Mouse (Mus musculus): ENCODE data around the gene Kctd15. TPM values are rescaled to one million over a fixed set of nuclear protein-coding genes. Genes with fewer than 3 reads are reported as not detected.
A peak's percentile ranks its signal among the peaks of the same experiment; 100 is the strongest.

Gene Kctd15
- polyA plus RNA-seq, 1 experiment from 2014 or later, result 3.2 TPM

- Histone ChIP-seq H3K9ac (ENCODE audit: low read length) (no peak overlapping the region), H3K4me2 (ENCODE audit: low read depth, low read length) (no peak overlapping the region), H3K9me3 (replicated peaks; ENCODE audit: control insufficient read depth, low read length) (no peaks in the 10 kb centered on the region), H3K27me3 (ENCODE audit: control insufficient read depth, insufficient read depth, low read length) (no peaks in the 10 kb centered on the region), H3K36me3 (ENCODE audit: control insufficient read depth, insufficient read depth) (no peaks in the 10 kb centered on the region), H3K4me1 (ENCODE audit: control insufficient read depth, insufficient read depth, low read length) (0 out of 2 replicates have a peak, but pooled peaks cover 5% of the 10 kb centered on the region), H3K4me3 (ENCODE audit: low read length) (no peak overlapping the region), H3K27ac (ENCODE audit: low read length) (no peak overlapping the region)
- ATAC-seq (replicated peaks; ENCODE audit: extremely low read depth, insufficient read depth, low FRiP score), result no peak
- WGBS, result 79% methylated on average over 4 of the region's 4 CpGs
Observed at GRCm38 (mm10) chr7:34693072-34693471, 36.5 kb upstream of the Kctd15 start.

GRCm38 (mm10) chr7:34690111-34690510 lies 33.6 kb upstream of the Kctd15 start:
- ATAC-seq (replicated peaks; ENCODE audit: extremely low read depth, insufficient read depth, low FRiP score), result no peak
- Histone ChIP-seq H3K27ac (ENCODE audit: low read length) (no peak overlapping the region), H3K4me1 (ENCODE audit: control insufficient read depth, insufficient read depth, low read length) (0 out of 2 replicates have a peak, but pooled peaks cover 5% of the 10 kb centered on the region), H3K27me3 (ENCODE audit: control insufficient read depth, insufficient read depth, low read length) (peaks cover 14% of the 10 kb centered on the region), H3K36me3 (ENCODE audit: control insufficient read depth, insufficient read depth) (no peaks in the 10 kb centered on the region), H3K4me3 (ENCODE audit: low read length) (no peak overlapping the region), H3K9me3 (replicated peaks; ENCODE audit: control insufficient read depth, low read length) (no peaks in the 10 kb centered on the region), H3K4me2 (ENCODE audit: low read depth, low read length) (no peak overlapping the region), H3K9ac (ENCODE audit: low read length) (no peak overlapping the region)
- WGBS, result 49% methylated on average over 13 of the region's 13 CpGs

DNA sequence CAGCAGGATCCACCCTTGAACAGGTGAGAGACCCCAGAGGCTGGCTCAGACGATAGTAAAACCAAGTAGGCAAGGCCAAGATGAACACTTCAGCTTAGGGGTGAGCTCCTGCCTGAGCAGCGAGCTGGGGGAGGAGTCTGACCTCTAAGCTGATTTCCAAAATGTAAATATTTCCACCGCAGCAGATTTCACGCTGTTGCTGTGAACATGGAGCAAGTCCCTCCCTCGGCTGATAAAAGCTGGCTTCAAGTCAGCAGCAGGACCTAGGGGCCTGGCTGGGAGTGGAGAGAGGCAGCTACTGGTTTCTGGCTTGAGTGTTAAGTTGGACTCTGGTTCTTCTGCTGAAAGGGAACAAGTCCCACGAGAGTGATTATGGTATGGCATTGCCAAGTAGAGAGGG lies 32.5 kb upstream of the Kctd15 start:
- H3K4me3 ChIP-seq (ENCODE audit: low read length), result no peak overlapping the region
- no peak overlapping the region for H3K4me2 ChIP-seq (ENCODE audit: low read depth, low read length)
- H3K9me3 ChIP-seq (replicated peaks; ENCODE audit: control insufficient read depth, low read length), result no peaks in the 10 kb centered on the region
- no peaks in the 10 kb centered on the region for H3K36me3 ChIP-seq (ENCODE audit: control insufficient read depth, insufficient read depth)
- 9% methylated on average over 6 of the region's 6 CpGs for WGBS
- H3K9ac ChIP-seq (ENCODE audit: low read length), result no peak overlapping the region
- no peak overlapping the region for H3K27ac ChIP-seq (ENCODE audit: low read length)
- 0 out of 2 replicates have a peak, but pooled peaks cover 5% of the 10 kb centered on the region for H3K4me1 ChIP-seq (ENCODE audit: control insufficient read depth, insufficient read depth, low read length)
- H3K27me3 ChIP-seq (ENCODE audit: control insufficient read depth, insufficient read depth, low read length), result peaks cover 14% of the 10 kb centered on the region
- ATAC-seq (replicated peaks; ENCODE audit: extremely low read depth, insufficient read depth, low FRiP score), result no peak; the same call in 1 of the 2 replicates

DNA sequence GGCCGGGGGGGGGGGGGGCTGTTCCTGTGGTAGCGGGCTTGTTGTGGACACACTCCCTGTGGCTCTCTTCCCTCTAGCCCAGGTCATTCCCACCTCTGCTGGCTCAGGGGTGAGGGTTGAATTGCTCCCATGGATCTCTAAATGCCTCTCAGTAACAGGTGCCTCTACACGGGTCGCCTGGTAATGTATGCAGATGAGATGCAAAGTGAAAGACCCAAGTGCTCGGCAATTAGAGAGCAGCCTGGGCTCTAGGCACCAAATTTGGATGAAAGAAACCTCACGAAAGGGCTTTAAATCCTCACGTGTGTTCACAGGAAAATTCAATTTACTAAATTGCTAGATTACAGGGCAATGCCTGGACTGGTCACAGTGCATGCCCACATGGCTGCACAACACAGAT lies 29.3 kb upstream of the Kctd15 start:
- Histone ChIP-seq H3K27ac (ENCODE audit: low read length) (no peak overlapping the region), H3K27me3 (ENCODE audit: control insufficient read depth, insufficient read depth, low read length) (peaks cover 16% of the 10 kb centered on the region), H3K4me1 (ENCODE audit: control insufficient read depth, insufficient read depth, low read length) (0 out of 2 replicates have a peak, but pooled peaks cover 5% of the 10 kb centered on the region), H3K4me2 (ENCODE audit: low read depth, low read length) (no peak overlapping the region), H3K4me3 (ENCODE audit: low read length) (no peak overlapping the region), H3K9me3 (replicated peaks; ENCODE audit: control insufficient read depth, low read length) (no peaks in the 10 kb centered on the region), H3K9ac (ENCODE audit: low read length) (no peak overlapping the region), H3K36me3 (ENCODE audit: control insufficient read depth, insufficient read depth) (no peaks in the 10 kb centered on the region)
- no peak for ATAC-seq (replicated peaks; ENCODE audit: extremely low read depth, insufficient read depth, low FRiP score)
- 47% methylated on average over 7 of the region's 7 CpGs for WGBS

DNA sequence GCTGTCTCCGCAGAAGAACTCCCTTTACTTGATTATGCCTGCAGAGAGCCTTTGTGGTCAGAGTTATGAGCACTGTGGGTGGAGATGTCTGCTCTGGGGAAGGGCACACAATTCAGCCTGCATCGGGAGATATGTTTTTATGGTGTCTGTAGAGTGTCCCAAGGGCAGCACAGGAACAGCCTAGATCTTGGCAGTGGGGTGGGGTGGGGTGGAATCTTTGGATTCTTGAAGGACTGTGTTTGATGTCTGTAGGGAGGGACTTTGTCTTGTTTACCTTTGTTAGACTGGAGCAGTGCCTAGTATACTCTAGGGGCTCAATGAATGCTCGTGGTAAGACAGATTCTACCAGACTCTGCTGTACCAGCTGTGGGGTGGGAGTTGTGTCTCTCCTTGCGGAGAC lies 28.6 kb upstream of the Kctd15 start:
- no peak for ATAC-seq (replicated peaks; ENCODE audit: extremely low read depth, insufficient read depth, low FRiP score)
- H3K4me1 ChIP-seq (ENCODE audit: control insufficient read depth, insufficient read depth, low read length), result 0 out of 2 replicates have a peak, but pooled peaks cover 5% of the 10 kb centered on the region
- WGBS, result 59% methylated on average over 4 of the region's 4 CpGs
- peaks cover 20% of the 10 kb centered on the region for H3K27me3 ChIP-seq (ENCODE audit: control insufficient read depth, insufficient read depth, low read length)
- no peak overlapping the region for H3K9ac ChIP-seq (ENCODE audit: low read length)
- no peaks in the 10 kb centered on the region for H3K9me3 ChIP-seq (replicated peaks; ENCODE audit: control insufficient read depth, low read length)
- no peak overlapping the region for H3K4me2 ChIP-seq (ENCODE audit: low read depth, low read length)
- no peaks in the 10 kb centered on the region for H3K36me3 ChIP-seq (ENCODE audit: control insufficient read depth, insufficient read depth)
- no peak overlapping the region for H3K27ac ChIP-seq (ENCODE audit: low read length)
- no peak overlapping the region for H3K4me3 ChIP-seq (ENCODE audit: low read length)

DNA sequence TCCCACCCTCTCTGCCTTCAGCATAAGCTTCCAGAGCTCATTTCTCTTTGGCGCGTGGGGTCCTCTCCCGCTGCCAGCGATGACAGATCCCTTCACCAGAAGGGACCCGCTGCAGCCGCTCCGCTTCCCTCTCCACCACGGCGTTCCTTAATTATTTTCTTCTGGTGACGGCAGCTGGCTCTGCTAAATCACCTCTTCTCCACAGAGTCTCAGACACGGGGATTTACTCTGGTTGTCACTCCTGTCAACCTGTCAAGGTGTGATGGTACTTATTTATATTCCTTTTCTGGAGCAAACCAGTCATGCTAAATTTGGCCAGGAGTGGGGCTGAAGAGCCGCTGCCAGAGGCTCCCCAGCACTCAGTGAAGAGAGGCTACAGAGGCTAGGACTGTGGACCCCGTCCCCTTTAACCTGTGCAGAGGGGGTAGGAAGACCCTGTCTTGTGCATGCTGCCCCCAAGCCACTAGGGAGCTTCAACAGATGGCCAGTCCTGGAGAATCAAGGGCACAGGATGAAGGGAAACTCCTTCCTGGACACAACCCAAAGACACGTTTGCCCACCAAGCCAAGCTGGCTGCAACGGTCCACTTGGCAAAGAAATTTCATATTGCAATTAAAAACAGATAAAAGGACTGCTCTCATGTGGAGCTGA lies 24.4 kb upstream of the Kctd15 start:
- 25% methylated on average over 15 of the region's 15 CpGs for WGBS
- H3K36me3 ChIP-seq (ENCODE audit: control insufficient read depth, insufficient read depth), result no peaks in the 10 kb centered on the region
- peaks cover 1% of the 10 kb centered on the region; the same call in 1 of the 2 replicates for H3K4me1 ChIP-seq (ENCODE audit: control insufficient read depth, insufficient read depth, low read length)
- H3K9me3 ChIP-seq (replicated peaks; ENCODE audit: control insufficient read depth, low read length), result no peaks in the 10 kb centered on the region
- peaks cover 14% of the 10 kb centered on the region for H3K27me3 ChIP-seq (ENCODE audit: control insufficient read depth, insufficient read depth, low read length)
- H3K27ac ChIP-seq (ENCODE audit: low read length), result no peak overlapping the region
- no peak overlapping the region for H3K9ac ChIP-seq (ENCODE audit: low read length)
- ATAC-seq (replicated peaks; ENCODE audit: extremely low read depth, insufficient read depth, low FRiP score), result no peak
- H3K4me2 ChIP-seq (ENCODE audit: low read depth, low read length), result no peak overlapping the region
- no peak overlapping the region for H3K4me3 ChIP-seq (ENCODE audit: low read length)

- Histone ChIP-seq H3K4me3 (ENCODE audit: low read length) (no peak overlapping the region), H3K4me2 (ENCODE audit: low read depth, low read length) (no peak overlapping the region), H3K27me3 (ENCODE audit: control insufficient read depth, insufficient read depth, low read length) (peaks cover 19% of the 10 kb centered on the region), H3K9ac (ENCODE audit: low read length) (no peak overlapping the region), H3K4me1 (ENCODE audit: control insufficient read depth, insufficient read depth, low read length) (peaks cover 3% of the 10 kb centered on the region; the same call in 1 of the 2 replicates), H3K36me3 (ENCODE audit: control insufficient read depth, insufficient read depth) (no peaks in the 10 kb centered on the region), H3K27ac (ENCODE audit: low read length) (no peak overlapping the region), H3K9me3 (replicated peaks; ENCODE audit: control insufficient read depth, low read length) (no peaks in the 10 kb centered on the region)
- ATAC-seq (replicated peaks; ENCODE audit: extremely low read depth, insufficient read depth, low FRiP score), result no peak
- 56% methylated on average over 2 of the region's 2 CpGs for WGBS
Observed at GRCm38 (mm10) chr7:34679886-34680285, 23.4 kb upstream of the Kctd15 start.

- peaks cover 3% of the 10 kb centered on the region; the same call in 1 of the 2 replicates for H3K4me1 ChIP-seq (ENCODE audit: control insufficient read depth, insufficient read depth, low read length)
- H3K27ac ChIP-seq (ENCODE audit: low read length), result no peak overlapping the region
- H3K27me3 ChIP-seq (ENCODE audit: control insufficient read depth, insufficient read depth, low read length), result peaks cover 43% of the 10 kb centered on the region
- H3K9me3 ChIP-seq (replicated peaks; ENCODE audit: control insufficient read depth, low read length), result no peaks in the 10 kb centered on the region
- 9% methylated on average over 33 of the region's 33 CpGs for WGBS
- ATAC-seq (replicated peaks; ENCODE audit: extremely low read depth, insufficient read depth, low FRiP score), result peak; percentile 21; the same call in 1 of the 2 replicates
- H3K4me3 ChIP-seq (ENCODE audit: low read length), result peak overlapping the region; percentile 23
- peak overlapping the region; percentile 51 for H3K4me2 ChIP-seq (ENCODE audit: low read depth, low read length)
- no peaks in the 10 kb centered on the region for H3K36me3 ChIP-seq (ENCODE audit: control insufficient read depth, insufficient read depth)
- H3K9ac ChIP-seq (ENCODE audit: low read length), result no peak overlapping the region
Observed at GRCm38 (mm10) chr7:34675831-34676514, 19.4 kb upstream of the Kctd15 start.

- H3K9me3 ChIP-seq (replicated peaks; ENCODE audit: control insufficient read depth, low read length), result no peaks in the 10 kb centered on the region
- ATAC-seq (replicated peaks; ENCODE audit: extremely low read depth, insufficient read depth, low FRiP score), result no peak
- no peaks in the 10 kb centered on the region for H3K36me3 ChIP-seq (ENCODE audit: control insufficient read depth, insufficient read depth)
- H3K4me2 ChIP-seq (ENCODE audit: low read depth, low read length), result peak overlapping the region; percentile 51; the same call in 1 of the 2 replicates
- no peak overlapping the region for H3K9ac ChIP-seq (ENCODE audit: low read length)
- WGBS, result 14% methylated on average over 42 of the region's 42 CpGs
- peaks cover 40% of the 10 kb centered on the region for H3K27me3 ChIP-seq (ENCODE audit: control insufficient read depth, insufficient read depth, low read length)
- H3K27ac ChIP-seq (ENCODE audit: low read length), result no peak overlapping the region
- peaks cover 3% of the 10 kb centered on the region; the same call in 1 of the 2 replicates for H3K4me1 ChIP-seq (ENCODE audit: control insufficient read depth, insufficient read depth, low read length)
- H3K4me3 ChIP-seq (ENCODE audit: low read length), result no peak overlapping the region
Observed at GRCm38 (mm10) chr7:34675120-34675790, 18.7 kb upstream of the Kctd15 start.
